Mouse (Mus musculus): Measurements from ENCODE around the gene Pikfyve. TPM values are rescaled to one million over a fixed set of nuclear protein-coding genes. Genes with fewer than 3 reads are reported as not detected.
"Not testable (repeated sequence)": the region's sequence is repeated elsewhere in the genome, so short reads cannot be mapped to it uniquely, and the experiment has no call there.

The Pikfyve gene
- total and polyA plus RNA-seq, 3 experiments, result 2.5 to 10.3 (median 9.6) TPM

GRCm38 (mm10) chr1:65204299-65204698 lies 17.8 kb downstream of the Pikfyve start:
- Histone ChIP-seq H3K79me2 (replicated peaks; ENCODE audit: control insufficient read depth, insufficient read depth, low read length) (no peaks in the 10 kb centered on the region), H3K9ac (ENCODE audit: low read depth, low read length) (no peak overlapping the region), H3K27me3 (ENCODE audit: control insufficient read depth, insufficient read depth, low read length) (no peaks in the 10 kb centered on the region), H3K4me1 (ENCODE audit: control insufficient read depth, insufficient read depth, low read length) (no peaks in the 10 kb centered on the region), H3K27ac (no peak overlapping the region), H3K36me3 (ENCODE audit: control insufficient read depth, insufficient read depth, low read length) (peaks cover 5% of the 10 kb centered on the region; the same call in 1 of the 2 replicates), H3K4me3 (no peak overlapping the region)
- intact Hi-C loops (cut with DNase I), result no loop called here
- WGBS, result 80% methylated on average over 1 of the region's 1 CpGs
- no peak for DNase-seq
- TF ChIP-seq POLR2A (IDR thresholded peaks at IDR 0.05; ENCODE audit: insufficient read depth, low read depth, low read length) (no peak), EP300 (IDR thresholded peaks at IDR 0.05; ENCODE audit: insufficient read depth, low read depth, low read length) (no peak), CTCF (IDR thresholded peaks at IDR 0.05) (no peak)

GRCm38 (mm10) chr1:65213214-65213613 lies 26.7 kb downstream of the Pikfyve start:
- H3K79me2 ChIP-seq (replicated peaks; ENCODE audit: control insufficient read depth, insufficient read depth, low read length), result no peaks in the 10 kb centered on the region
- H3K27ac ChIP-seq, result no peak overlapping the region
- intact Hi-C loops (cut with DNase I), result no loop called here
- no peak overlapping the region for H3K4me3 ChIP-seq
- no peaks in the 10 kb centered on the region for H3K36me3 ChIP-seq (ENCODE audit: control insufficient read depth, insufficient read depth, low read length)
- no peak for DNase-seq
- TF ChIP-seq EP300 (IDR thresholded peaks at IDR 0.05; ENCODE audit: insufficient read depth, low read depth, low read length) (no peak), POLR2A (IDR thresholded peaks at IDR 0.05; ENCODE audit: insufficient read depth, low read depth, low read length) (no peak), CTCF (IDR thresholded peaks at IDR 0.05) (no peak)
- H3K9ac ChIP-seq (ENCODE audit: low read depth, low read length), result no peak overlapping the region
- H3K4me1 ChIP-seq (ENCODE audit: control insufficient read depth, insufficient read depth, low read length), result no peaks in the 10 kb centered on the region
- no peaks in the 10 kb centered on the region for H3K27me3 ChIP-seq (ENCODE audit: control insufficient read depth, insufficient read depth, low read length)
- WGBS, result 81% methylated on average over 2 of the region's 2 CpGs

DNA sequence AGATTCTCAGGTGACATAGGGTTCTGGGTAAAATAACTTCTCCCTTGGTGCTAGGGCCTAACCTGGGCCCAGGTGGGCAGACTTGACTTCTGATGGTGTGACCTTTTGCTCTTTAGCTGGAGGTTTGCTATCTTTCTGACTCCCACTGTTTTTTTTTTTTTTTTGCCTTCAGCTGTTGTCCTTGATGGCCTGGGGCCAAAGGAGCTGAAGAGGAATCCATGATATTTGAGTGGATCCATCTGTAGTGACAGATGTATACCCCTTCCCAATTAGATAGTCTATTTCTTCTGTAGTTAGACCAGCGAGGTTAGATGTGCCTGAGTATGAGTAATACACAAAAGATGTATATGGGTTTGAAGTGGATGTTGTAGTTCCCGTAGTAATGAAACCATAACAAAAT lies 31.1 kb downstream of the Pikfyve start:
- WGBS, result 90% methylated on average over 2 of the region's 2 CpGs

DNA sequence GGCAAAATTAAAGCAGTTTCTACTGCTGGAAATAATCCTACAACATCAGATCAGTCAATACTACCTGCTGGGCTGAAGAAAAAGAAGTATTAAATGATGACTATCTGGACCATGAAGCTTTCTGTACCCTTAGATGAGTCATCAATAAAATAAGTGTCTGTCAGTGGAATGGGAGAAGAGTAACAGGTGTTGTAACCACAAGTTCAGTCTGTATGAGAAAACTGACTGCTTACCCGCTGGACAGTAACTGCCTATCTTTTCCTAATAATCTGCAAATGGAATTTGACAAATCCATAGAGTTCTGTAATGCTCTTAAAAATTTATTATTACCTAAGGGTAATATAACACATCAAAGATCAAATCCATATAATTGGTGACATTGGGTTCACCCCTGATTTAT lies 31.5 kb downstream of the Pikfyve start:
- WGBS, result 98% methylated on average over 1 of the region's 1 CpGs
- Histone ChIP-seq H3K79me2 (replicated peaks; ENCODE audit: control insufficient read depth, insufficient read depth, low read length) (no peaks in the 10 kb centered on the region), H3K36me3 (ENCODE audit: control insufficient read depth, insufficient read depth, low read length) (no peaks in the 10 kb centered on the region), H3K9ac (ENCODE audit: low read depth, low read length) (no peak overlapping the region), H3K27me3 (ENCODE audit: control insufficient read depth, insufficient read depth, low read length) (no peaks in the 10 kb centered on the region), H3K4me3 (no peak overlapping the region), H3K4me1 (ENCODE audit: control insufficient read depth, insufficient read depth, low read length) (no peaks in the 10 kb centered on the region), H3K27ac (no peak overlapping the region)
- intact Hi-C loops (cut with DNase I), result no loop called here
- no peak for TF ChIP-seq POLR2A (IDR thresholded peaks at IDR 0.05; ENCODE audit: insufficient read depth, low read depth, low read length)
- TF ChIP-seq EP300 (IDR thresholded peaks at IDR 0.05; ENCODE audit: insufficient read depth, low read depth, low read length), result no peak
- TF ChIP-seq CTCF (IDR thresholded peaks at IDR 0.05), result no peak
- DNase-seq, result no peak

More for the DNA sequence above, 31.1 kb downstream of the Pikfyve start:
- Histone ChIP-seq H3K4me3 (no peak overlapping the region), H3K9ac (ENCODE audit: low read depth, low read length) (no peak overlapping the region), H3K4me1 (ENCODE audit: control insufficient read depth, insufficient read depth, low read length) (no peaks in the 10 kb centered on the region), H3K79me2 (replicated peaks; ENCODE audit: control insufficient read depth, insufficient read depth, low read length) (no peaks in the 10 kb centered on the region), H3K27me3 (ENCODE audit: control insufficient read depth, insufficient read depth, low read length) (no peaks in the 10 kb centered on the region), H3K27ac (no peak overlapping the region), H3K36me3 (ENCODE audit: control insufficient read depth, insufficient read depth, low read length) (no peaks in the 10 kb centered on the region)
- DNase-seq, result no peak
- intact Hi-C loops (cut with DNase I), result no loop called here
- TF ChIP-seq POLR2A (IDR thresholded peaks at IDR 0.05; ENCODE audit: insufficient read depth, low read depth, low read length) (no peak), EP300 (IDR thresholded peaks at IDR 0.05; ENCODE audit: insufficient read depth, low read depth, low read length) (no peak), CTCF (IDR thresholded peaks at IDR 0.05) (no peak)

- Histone ChIP-seq H3K9ac (ENCODE audit: low read depth, low read length) (no peak overlapping the region), H3K79me2 (replicated peaks; ENCODE audit: control insufficient read depth, insufficient read depth, low read length) (no peaks in the 10 kb centered on the region), H3K4me3 (no peak overlapping the region), H3K36me3 (ENCODE audit: control insufficient read depth, insufficient read depth, low read length) (no peaks in the 10 kb centered on the region), H3K27me3 (ENCODE audit: control insufficient read depth, insufficient read depth, low read length) (no peaks in the 10 kb centered on the region), H3K4me1 (ENCODE audit: control insufficient read depth, insufficient read depth, low read length) (no peaks in the 10 kb centered on the region), H3K27ac (no peak overlapping the region)
- DNase-seq, result no peak
- intact Hi-C loops (cut with DNase I), result no loop called here
- WGBS, result 95% methylated on average over 2 of the region's 2 CpGs
- TF ChIP-seq CTCF (IDR thresholded peaks at IDR 0.05) (no peak), EP300 (IDR thresholded peaks at IDR 0.05; ENCODE audit: insufficient read depth, low read depth, low read length) (no peak), POLR2A (IDR thresholded peaks at IDR 0.05; ENCODE audit: insufficient read depth, low read depth, low read length) (no peak)
Measured at GRCm38 (mm10) chr1:65223654-65224053, 37.2 kb downstream of the Pikfyve start.

GRCm38 (mm10) chr1:65227681-65228080 lies 41.2 kb downstream of the Pikfyve start:
- no peaks in the 10 kb centered on the region for H3K79me2 ChIP-seq (replicated peaks; ENCODE audit: control insufficient read depth, insufficient read depth, low read length)
- intact Hi-C loops (cut with DNase I), result no loop called here
- peaks cover 3% of the 10 kb centered on the region; the same call in 1 of the 2 replicates for H3K36me3 ChIP-seq (ENCODE audit: control insufficient read depth, insufficient read depth, low read length)
- no peaks in the 10 kb centered on the region for H3K27me3 ChIP-seq (ENCODE audit: control insufficient read depth, insufficient read depth, low read length)
- H3K27ac ChIP-seq, result no peak overlapping the region
- no peak for DNase-seq
- 91% methylated on average over 2 of the region's 2 CpGs for WGBS
- no peak overlapping the region for H3K9ac ChIP-seq (ENCODE audit: low read depth, low read length)
- TF ChIP-seq CTCF (IDR thresholded peaks at IDR 0.05) (no peak), POLR2A (IDR thresholded peaks at IDR 0.05; ENCODE audit: insufficient read depth, low read depth, low read length) (no peak), EP300 (IDR thresholded peaks at IDR 0.05; ENCODE audit: insufficient read depth, low read depth, low read length) (no peak)
- no peak overlapping the region for H3K4me3 ChIP-seq
- no peaks in the 10 kb centered on the region for H3K4me1 ChIP-seq (ENCODE audit: control insufficient read depth, insufficient read depth, low read length)

GRCm38 (mm10) chr1:65229768-65230167 lies 43.3 kb downstream of the Pikfyve start:
- H3K9ac ChIP-seq (ENCODE audit: low read depth, low read length); H3K79me2 ChIP-seq (replicated peaks; ENCODE audit: control insufficient read depth, insufficient read depth, low read length); H3K4me3 ChIP-seq; H3K27me3 ChIP-seq (ENCODE audit: control insufficient read depth, insufficient read depth, low read length); H3K27ac ChIP-seq; DNase-seq; H3K36me3 ChIP-seq (ENCODE audit: control insufficient read depth, insufficient read depth, low read length); intact Hi-C loops (cut with DNase I); H3K4me1 ChIP-seq (ENCODE audit: control insufficient read depth, insufficient read depth, low read length): not testable (repeated sequence)
- WGBS, result 91% methylated on average over 3 of the region's 3 CpGs
